Mouse (Mus musculus) monocyte, adult 2 months (primary cell): ENCODE measurements around the gene Hrh3.

Experiments
- DNase-seq, 2 experiments: peaks; one replicate each; pipeline ENCODE4 v3.0.0; 2022; ENCODE audit warnings: low spot score in 2 of 2, low read depth in 1 of 2

The Hrh3 gene

DNA sequence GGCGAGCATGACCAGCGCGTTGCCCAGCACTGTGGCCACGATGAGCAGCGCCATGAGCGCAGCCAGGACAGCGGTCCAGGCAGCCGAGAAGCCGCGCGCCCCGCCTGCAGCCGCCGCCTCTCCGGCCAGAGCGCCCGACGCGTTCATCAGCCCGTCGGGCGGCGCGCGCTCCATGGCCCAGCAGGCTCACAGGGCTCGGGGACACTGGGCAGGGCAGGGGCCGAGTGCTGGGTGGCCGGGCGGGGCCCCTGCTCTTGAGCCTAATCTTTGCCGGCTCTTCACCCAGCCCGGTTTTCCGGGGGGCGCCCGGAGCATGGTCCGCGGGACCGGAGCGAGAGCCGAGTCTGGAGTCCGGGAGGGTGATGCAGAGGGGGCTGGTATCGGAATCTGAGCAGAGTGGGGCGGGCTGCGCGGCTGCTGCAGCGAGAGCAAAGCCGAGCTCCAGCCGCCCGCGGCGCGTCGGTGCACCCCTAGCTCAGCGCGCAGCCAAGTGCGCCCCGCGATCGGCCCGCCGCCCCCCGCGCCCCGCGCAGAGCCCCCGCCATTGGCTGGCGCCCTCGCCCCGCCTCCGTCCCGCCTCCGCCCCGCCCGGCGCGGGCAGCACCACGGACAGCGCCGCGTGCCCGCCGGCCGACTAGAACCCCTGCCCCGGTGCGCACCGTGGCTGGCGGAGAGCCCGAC is at the start of gene Hrh3:
Hrh3 (minus strand) TSS at position 511 of the 681 bp plus-strand sequence.
- DNase-seq = no peak

DNA sequence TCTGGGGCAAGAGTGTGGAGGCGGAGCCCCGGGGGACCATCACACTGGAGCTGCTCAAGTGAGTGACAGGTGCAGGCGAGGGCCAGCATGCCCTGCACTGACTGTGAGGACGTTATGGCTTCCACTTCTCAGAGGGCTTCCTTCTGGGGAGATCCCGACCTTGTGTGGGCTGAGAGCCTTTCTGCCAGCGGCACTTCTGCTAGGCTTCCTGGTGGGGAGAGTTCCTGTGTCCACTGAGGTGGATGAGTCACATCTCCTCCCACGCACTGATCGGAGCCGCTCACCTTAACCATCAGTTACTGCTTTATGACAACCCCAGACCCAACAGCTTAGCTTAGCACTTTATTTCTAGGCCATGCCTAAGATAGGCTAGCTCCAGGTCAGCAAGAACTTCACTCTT is 44.3 kb upstream of the Hrh3 start:
- no peak for DNase-seq

DNA sequence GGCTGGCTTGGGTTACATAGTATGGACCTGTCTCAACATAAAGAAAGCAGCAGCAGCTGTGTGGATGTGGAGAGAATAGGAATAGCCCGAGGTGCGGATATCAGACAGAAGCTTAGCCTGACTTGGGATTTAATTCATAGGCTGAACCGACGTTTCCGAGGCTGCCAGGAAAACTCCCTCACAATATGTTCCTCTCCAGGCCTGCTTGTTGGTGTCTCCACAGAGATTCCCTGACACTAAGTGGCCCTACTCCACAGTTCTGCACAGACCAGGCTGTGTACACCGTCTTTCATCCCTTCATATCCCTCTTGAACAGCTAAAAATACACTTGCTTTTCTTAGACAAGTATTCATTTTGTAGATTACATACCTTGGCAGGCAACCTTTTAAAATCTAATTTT is 43.1 kb upstream of the Hrh3 start:
- no peak for DNase-seq

DNA sequence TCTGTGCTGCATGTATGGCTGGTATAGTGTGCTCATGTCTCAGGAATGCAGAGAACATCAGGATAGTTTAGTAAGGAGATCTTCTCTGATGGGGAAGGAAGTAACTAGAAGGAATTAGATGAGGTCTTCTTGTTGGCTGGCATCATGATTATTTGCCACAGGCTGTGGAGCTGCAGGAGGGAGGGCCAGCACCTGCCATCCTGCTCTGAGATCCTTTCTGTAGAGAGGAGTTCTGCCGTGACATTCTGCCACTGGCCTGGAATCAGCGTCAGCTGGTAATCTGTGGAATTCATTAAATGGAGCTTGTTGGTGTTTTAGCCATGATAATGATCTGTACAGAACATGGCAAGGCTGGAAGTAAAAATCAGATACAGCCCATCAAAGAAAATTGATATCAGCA is 41.8 kb upstream of the Hrh3 start:
- DNase-seq = no peak

DNA sequence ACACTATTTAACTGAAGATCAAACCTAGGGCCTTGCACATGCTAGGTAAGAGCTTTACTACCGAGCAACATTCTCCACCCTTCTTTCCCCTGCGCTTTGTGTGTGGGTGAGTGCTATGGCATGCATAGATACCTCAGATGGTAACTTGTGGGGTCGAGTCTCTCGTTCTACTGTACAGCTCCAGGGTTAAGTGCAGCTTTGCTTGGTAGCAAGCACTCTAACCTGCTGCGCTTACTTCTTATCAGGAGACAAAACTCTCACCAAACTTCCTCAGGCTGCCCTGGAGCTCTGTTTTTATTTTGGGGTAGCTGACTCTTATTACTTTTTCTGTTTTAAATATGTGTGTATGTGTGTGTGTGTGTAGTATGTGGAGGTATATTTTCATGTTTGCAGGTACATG is 31.1 kb upstream of the Hrh3 start:
- no peak for DNase-seq

DNA sequence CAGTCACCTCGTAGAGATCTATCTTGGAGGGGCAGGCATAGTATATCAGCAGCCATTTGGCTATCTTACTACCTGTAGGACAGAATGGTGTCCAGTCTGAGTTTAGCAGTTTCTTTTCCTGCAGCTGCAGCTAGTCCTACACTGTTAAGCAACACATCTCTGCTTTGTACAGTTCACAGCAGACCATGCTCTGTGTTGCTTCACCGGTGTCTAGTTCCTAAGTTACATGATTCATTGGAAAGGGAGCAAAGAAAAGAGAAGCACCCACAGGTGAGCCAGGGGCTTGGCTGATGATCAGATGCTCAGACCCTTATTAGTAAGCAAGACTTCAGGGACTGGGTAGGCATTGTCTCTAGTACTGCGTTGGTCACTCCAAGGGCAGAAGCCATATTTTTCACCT is 29.6 kb upstream of the Hrh3 start:
- no peak for DNase-seq

GRCm38 (mm10) chr2:180133231-180133630 is 28.9 kb upstream of the Hrh3 start:
- no peak for DNase-seq

DNA sequence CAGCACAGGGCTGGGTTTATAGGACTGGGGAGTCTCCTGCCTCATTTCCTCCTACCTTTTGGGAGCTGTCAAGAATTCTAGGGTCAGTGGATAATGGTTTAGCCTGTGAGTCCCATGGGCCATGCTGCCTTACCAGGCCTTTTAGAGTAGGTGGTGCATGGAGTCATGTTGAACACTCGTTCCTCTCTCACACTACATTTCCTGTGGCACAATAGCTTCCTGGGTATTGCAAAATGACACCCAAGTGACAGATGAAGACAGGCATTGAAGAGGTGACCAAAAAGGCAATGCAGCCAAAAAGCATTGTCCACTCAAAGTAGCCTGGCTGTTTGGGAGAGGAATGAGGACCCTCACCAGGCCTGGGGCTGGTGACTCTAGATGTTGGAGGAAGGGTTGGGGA is 23.4 kb upstream of the Hrh3 start:
- DNase-seq = no peak

DNA sequence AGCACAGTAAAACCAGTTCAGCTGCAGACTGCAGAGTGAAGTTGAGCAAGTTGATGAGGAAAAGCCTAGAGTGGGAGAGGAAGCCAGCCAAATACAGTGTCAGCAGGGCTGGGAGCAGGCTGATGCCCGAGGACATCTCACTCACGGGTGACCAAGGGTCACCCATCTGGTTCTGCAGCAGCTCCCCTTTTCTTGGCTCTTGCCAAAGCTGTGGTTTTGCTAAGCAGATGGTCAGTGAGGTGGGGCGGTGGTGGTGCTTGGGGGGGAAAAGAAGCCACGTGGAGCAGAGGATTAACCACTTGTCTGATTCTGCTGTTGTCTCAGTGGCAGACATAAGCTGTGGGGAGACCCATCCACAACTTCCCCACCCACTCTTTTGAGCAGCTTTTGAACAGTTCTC is 21.9 kb upstream of the Hrh3 start:
- DNase-seq = no peak

GRCm38 (mm10) chr2:180124192-180124591 is 19.9 kb upstream of the Hrh3 start:
- DNase-seq = no peak

DNA sequence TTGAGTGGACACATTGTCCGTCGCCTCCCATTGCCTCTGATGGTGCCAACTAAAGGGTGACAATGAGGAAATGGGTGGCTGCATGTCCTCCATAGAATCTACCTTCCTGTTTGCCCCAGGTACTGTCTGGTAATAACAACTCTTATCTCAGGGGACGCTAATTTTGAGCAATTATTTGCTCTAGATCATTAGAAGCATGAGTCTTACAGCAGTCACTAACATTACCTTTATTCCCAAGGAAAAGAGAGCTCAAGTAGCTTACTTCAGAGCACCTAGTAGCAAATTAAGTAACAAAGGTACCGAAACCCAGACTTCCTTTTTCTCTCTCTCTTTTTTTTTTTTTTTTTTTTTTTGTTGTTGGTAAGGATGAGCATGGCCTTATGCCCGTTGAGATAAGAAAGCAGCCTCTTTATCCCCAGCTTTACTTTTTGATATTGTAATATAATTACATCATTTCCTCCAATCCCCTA is 16.0 kb upstream of the Hrh3 start:
- DNase-seq = no peak

DNA sequence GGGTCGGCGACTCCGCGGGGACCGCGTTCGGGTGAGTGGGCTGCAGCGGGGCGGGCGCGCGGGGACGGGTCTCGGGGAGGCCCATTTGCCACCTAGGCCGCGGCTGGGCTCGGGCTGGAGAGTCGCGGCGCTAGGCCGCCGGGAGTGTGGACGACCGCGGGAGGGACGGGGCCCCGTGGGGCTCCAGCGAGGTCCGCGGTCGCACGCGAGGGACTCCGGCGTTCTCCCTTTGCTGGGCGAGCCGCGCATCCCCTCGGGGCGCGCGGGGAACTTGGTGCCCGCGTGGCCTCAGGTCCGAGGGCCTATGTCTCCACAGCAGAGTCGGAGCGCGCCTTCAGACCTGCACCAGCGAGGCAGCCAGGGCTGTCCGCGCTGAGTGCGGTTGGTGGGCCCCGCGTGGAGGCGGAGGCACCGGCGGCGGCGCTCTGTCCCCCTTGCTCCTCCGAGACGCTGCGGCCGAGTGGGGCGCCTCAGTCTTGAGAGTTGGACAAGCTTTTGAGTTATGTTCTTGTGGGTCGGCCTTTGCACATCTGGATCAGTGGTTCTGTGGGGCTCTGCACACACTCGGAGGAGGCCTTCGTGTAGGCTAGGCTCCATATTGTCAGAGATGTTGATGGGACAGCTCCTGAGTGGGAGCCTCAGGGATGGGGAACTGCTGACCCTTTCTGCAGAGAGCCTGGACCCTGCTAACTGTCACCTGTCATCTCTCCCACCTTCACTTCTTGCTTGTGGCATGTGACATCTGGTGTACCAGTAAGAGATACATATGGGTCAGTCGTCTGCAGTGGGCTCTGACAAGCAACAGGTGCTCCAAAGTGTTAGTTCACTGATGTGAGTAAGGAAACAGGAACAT is 15.4 kb upstream of the Hrh3 start:
- peak in 1 of 2 experiments; percentile 15 for DNase-seq

- peak; percentile 98 to 99 for DNase-seq
Observed at GRCm38 (mm10) chr2:180118661-180119438, 14.6 kb upstream of the Hrh3 start, which contains the start of gene Osbpl2. TSS of gene Osbpl2 (plus strand) at chr2:180119306.

DNA sequence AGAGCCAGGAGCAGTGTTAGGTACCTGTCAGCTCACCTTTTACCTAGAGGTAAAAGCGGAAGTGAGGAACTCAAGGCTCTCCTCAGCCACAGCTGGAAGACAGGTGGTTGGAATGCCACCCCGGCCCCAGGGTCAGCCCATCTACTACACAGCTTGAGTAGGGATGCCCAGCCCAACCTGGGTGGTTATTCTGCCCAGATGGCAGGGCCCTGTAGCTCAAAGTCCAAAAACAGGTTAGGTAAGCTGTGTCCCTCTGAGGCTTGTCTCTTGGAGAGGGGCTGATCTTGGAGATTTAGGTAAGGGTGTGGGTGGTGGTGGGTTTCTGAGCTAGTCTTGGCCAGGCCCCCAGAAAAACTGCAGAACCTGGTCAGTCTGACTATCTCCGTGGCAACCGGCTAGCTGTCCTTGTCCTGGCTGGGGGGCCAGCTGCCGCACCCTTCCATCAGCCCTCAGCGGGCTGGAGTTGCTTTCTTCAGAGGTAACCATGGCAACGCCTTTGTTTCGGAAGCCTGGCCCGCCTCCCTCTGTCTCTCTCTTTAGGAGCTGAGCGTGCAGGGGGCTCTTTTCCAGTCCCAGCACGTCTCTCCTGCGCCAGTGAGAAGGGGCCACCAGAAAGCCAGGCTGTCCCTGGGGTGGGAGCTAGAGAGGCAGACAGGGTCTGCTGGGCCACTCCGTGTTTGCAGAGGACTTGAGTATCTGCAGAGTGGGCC is 13.4 kb upstream of the Hrh3 start:
- no peak for DNase-seq

- no peak for DNase-seq
Observed at GRCm38 (mm10) chr2:180116741-180117484, 12.6 kb upstream of the Hrh3 start.

GRCm38 (mm10) chr2:180116081-180116493 is 11.8 kb upstream of the Hrh3 start:
- no peak for DNase-seq

DNA sequence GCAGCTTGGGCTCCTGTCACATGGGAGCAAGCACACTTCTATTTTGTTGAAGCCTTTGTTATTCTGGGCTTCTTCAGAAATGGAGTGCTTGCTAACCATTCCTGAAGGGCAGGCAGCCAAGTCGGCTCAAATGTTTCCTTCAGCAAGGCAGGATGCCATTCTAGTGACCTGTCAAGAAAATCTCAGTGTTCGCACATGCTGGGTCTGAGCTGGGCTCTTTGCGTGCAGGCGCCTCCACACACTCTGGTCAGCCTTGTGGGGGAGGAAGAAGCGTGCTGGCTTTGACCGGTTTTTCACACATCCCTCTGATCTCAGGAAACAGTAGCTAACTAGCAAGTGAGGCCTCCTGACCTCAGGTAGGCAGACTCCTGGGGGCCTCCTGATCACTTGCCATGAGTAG is 11.0 kb upstream of the Hrh3 start:
- no peak for DNase-seq

GRCm38 (mm10) chr2:180113909-180114890 is 9.9 kb upstream of the Hrh3 start:
- DNase-seq = no peak

DNA sequence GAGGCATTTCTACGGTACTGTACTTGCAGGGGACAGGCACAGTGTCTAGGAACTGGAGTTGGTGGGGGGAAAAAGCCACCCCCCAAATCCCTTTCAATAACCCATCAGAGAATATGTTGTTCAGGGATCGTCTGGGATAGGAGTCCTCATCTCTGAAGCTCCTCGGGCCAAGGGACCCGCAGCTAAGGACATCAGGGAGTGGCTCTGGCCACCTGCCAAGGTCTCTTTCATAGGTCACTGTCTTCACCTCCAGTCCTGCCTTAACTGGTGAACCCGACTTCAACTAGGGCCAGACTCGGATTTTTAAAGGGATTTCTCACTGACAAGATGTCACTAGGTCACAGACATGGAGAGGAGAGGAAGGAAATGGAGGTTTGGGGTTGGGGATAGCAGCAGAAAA is 4.0 kb upstream of the Hrh3 start:
- no peak for DNase-seq
